8 mouse cellular contexts compared by ENCODE assay signal in genomic region chr5:142907048-142907802, GRCm38 (mm10). TPM values are rescaled to one million over a fixed set of nuclear protein-coding genes. Genes with fewer than 3 reads are reported as not detected.
DNase-seq lines count a peak whose midpoint lies in the region; ATAC-seq lines count a peak whose summit lies in the region.

No protein-coding gene starts in this region.

- intact Hi-C loops in gastrocnemius, postnatal 14 days (cut with DNase I; ENCODE audit: low total_unique reads) = no loop called here
- intact Hi-C loops in left cerebral cortex, postnatal 25 days (cut with DNase I) = no loop called here

- H3K4me3 ChIP-seq in intestine, embryonic 14.5 days (ENCODE audit: low read depth, low read length) = peak overlapping the region; percentile 87
- H3K4me3 ChIP-seq in midbrain, embryonic 10.5 days = peak overlapping the region; percentile 100
- H3K4me3 ChIP-seq in stomach, embryonic 15.5 days (replicated peaks) = peak overlapping the region; percentile 93

- ATAC-seq in intestine, embryonic 14.5 days (replicated peaks; ENCODE audit: low FRiP score, low TSS enrichment, low read depth) = no peak
- ATAC-seq in stomach, embryonic 15.5 days (ENCODE audit: insufficient read depth, low FRiP score, low read depth) = no peak

- H3K4me2 ChIP-seq in intestine, embryonic 14.5 days (ENCODE audit: low read length) = peak overlapping the region; percentile 92
- peak overlapping the region; percentile 76 for H3K4me2 ChIP-seq in stomach, embryonic 15.5 days

- peaks cover 47% of the 10 kb centered on the region for H3K4me1 ChIP-seq in intestine, embryonic 14.5 days (replicated peaks; ENCODE audit: control insufficient read depth, insufficient read depth, low read length)
- peaks cover 51% of the 10 kb centered on the region for H3K4me1 ChIP-seq in midbrain, embryonic 10.5 days
- H3K4me1 ChIP-seq in stomach, embryonic 15.5 days = peaks cover 56% of the 10 kb centered on the region

- peak; percentile 55 to 56 for DNase-seq in adrenal gland, adult 18-20 months (ENCODE audit: low spot score in 2 of 2)
- no peak for DNase-seq in adrenal gland, adult 8-10 months
- DNase-seq in cerebellum, adult 8-10 months = peak; percentile 68
- DNase-seq in gastrocnemius, postnatal 14 days = peak; percentile 77
- peak; percentile 85 for DNase-seq in intestine, embryonic 14.5 days (ENCODE audit: low spot score)
- DNase-seq in left cerebral cortex, postnatal 25 days (ENCODE audit: low spot score in 2 of 2) = peak; percentile 52 to 66
- no peak for DNase-seq in midbrain, embryonic 10.5 days (ENCODE audit: low spot score)

- H3K36me3 ChIP-seq in intestine, embryonic 14.5 days (ENCODE audit: control insufficient read depth, insufficient read depth, low read length) = peaks cover 33% of the 10 kb centered on the region
- peaks cover 35% of the 10 kb centered on the region for H3K36me3 ChIP-seq in midbrain, embryonic 10.5 days
- peaks cover 27% of the 10 kb centered on the region for H3K36me3 ChIP-seq in stomach, embryonic 15.5 days

- H3K27me3 ChIP-seq in intestine, embryonic 14.5 days (replicated peaks; ENCODE audit: control insufficient read depth, insufficient read depth, low read length) = no peaks in the 10 kb centered on the region
- H3K27me3 ChIP-seq in midbrain, embryonic 10.5 days (ENCODE audit: low read depth, poor library complexity, severe bottlenecking) = peaks cover 8% of the 10 kb centered on the region; the same call in 1 of the 2 replicates
- no peaks in the 10 kb centered on the region for H3K27me3 ChIP-seq in stomach, embryonic 15.5 days (replicated peaks)

- H3K27ac ChIP-seq in intestine, embryonic 14.5 days (ENCODE audit: low read depth) = peak overlapping the region; percentile 100
- H3K27ac ChIP-seq in midbrain, embryonic 10.5 days (replicated peaks) = peak overlapping the region; percentile 100
- peak overlapping the region; percentile 100 for H3K27ac ChIP-seq in stomach, embryonic 15.5 days

- H3K9me3 ChIP-seq in intestine, embryonic 14.5 days (ENCODE audit: control insufficient read depth, low read length) = no peaks in the 10 kb centered on the region
- no peaks in the 10 kb centered on the region for H3K9me3 ChIP-seq in midbrain, embryonic 10.5 days (replicated peaks)
- no peaks in the 10 kb centered on the region for H3K9me3 ChIP-seq in stomach, embryonic 15.5 days

- peak overlapping the region; percentile 100 for H3K9ac ChIP-seq in intestine, embryonic 14.5 days (ENCODE audit: low read length)
- peak overlapping the region; percentile 65 for H3K9ac ChIP-seq in stomach, embryonic 15.5 days

- WGBS in intestine, embryonic 14.5 days = 21% methylated on average over 14 of the region's 14 CpGs
- WGBS in midbrain, embryonic 10.5 days = 48% methylated on average over 14 of the region's 14 CpGs
- WGBS in stomach, embryonic 15.5 days = 16% methylated on average over 14 of the region's 14 CpGs

RNA-seq across cellular contexts. Expression of gene Actb, which starts 0.7 kb away (rescaled TPM):
- total RNA-seq in adrenal gland, adult 18-20 months (2021) = 1,000 to 10,000 TPM; 2,759 to 3,567 TPM
- total RNA-seq in adrenal gland, adult 8-10 months (2022) = 1,000 to 10,000 TPM; 3,015 to 3,481 (median 3,228) TPM
- total RNA-seq in gastrocnemius, postnatal 14 days (2021) = 1,000 to 10,000 TPM in 1 of 2 experiments, 100 to 1,000 TPM in 1; 856 to 1,248 TPM
- polyA plus RNA-seq in intestine, embryonic 14.5 days (2014; fragmentation: Nextera tagmentation; extraction: Ambion mirVana) = 15,561 and 16,510 TPM in 2 replicates
- 1,000 to 10,000 TPM; 2,451 to 2,479 TPM for total RNA-seq in left cerebral cortex, postnatal 25 days (2021)
- polyA plus RNA-seq in midbrain, embryonic 10.5 days (2016; fragmentation: Nextera tagmentation; extraction: Ambion mirVana) = 12,690 and 13,877 TPM in 2 replicates
- 14,327 and 14,357 TPM in 2 replicates for polyA plus RNA-seq in stomach, embryonic 15.5 days (2015; fragmentation: Nextera tagmentation; extraction: Ambion mirVana)

RNA-seq across cellular contexts. Expression of gene Fbxl18, which starts 12.0 kb away (rescaled TPM):
- 1 to 10 TPM; 8.0 to 9.5 TPM for total RNA-seq in adrenal gland, adult 18-20 months (2021)
- 10 to 100 TPM; 14.0 to 18.5 (median 15.1) TPM for total RNA-seq in adrenal gland, adult 8-10 months (2022)
- total RNA-seq in gastrocnemius, postnatal 14 days (2021) = 1 to 10 TPM; 5.8 to 7.1 TPM
- 10.3 and 10.8 TPM in 2 replicates for polyA plus RNA-seq in intestine, embryonic 14.5 days (2014; fragmentation: Nextera tagmentation; extraction: Ambion mirVana)
- 10 to 100 TPM; 32.5 to 33.7 TPM for total RNA-seq in left cerebral cortex, postnatal 25 days (2021)
- polyA plus RNA-seq in midbrain, embryonic 10.5 days (2016; fragmentation: Nextera tagmentation; extraction: Ambion mirVana) = 23.4 and 24.6 TPM in 2 replicates
- polyA plus RNA-seq in stomach, embryonic 15.5 days (2015; fragmentation: Nextera tagmentation; extraction: Ambion mirVana) = 12.3 and 12.6 TPM in 2 replicates

RNA-seq across cellular contexts. Expression of gene Fscn1, which starts 52.9 kb away (rescaled TPM):
- 10 to 100 TPM; 17.3 to 25.6 TPM for total RNA-seq in adrenal gland, adult 18-20 months (2021)
- 10 to 100 TPM; 22.0 to 33.6 (median 31.7) TPM for total RNA-seq in adrenal gland, adult 8-10 months (2022)
- total RNA-seq in gastrocnemius, postnatal 14 days (2021) = 10 to 100 TPM; 52.2 to 72.9 TPM
- polyA plus RNA-seq in intestine, embryonic 14.5 days (2014; fragmentation: Nextera tagmentation; extraction: Ambion mirVana) = 230 and 247 TPM in 2 replicates
- 100 to 1,000 TPM; 384 to 450 TPM for total RNA-seq in left cerebral cortex, postnatal 25 days (2021)
- 675 and 709 TPM in 2 replicates for polyA plus RNA-seq in midbrain, embryonic 10.5 days (2016; fragmentation: Nextera tagmentation; extraction: Ambion mirVana)
- 181 and 185 TPM in 2 replicates for polyA plus RNA-seq in stomach, embryonic 15.5 days (2015; fragmentation: Nextera tagmentation; extraction: Ambion mirVana)

Comparison
In these comparisons a context has a peak if more than half of its experiments do, and no peak if none do; other contexts are left out.
1. DNase-seq: peak in adrenal gland, adult 18-20 months (2 of 2), cerebellum, adult 8-10 months (single experiment), gastrocnemius, postnatal 14 days (single experiment), intestine, embryonic 14.5 days (single experiment) and left cerebral cortex, postnatal 25 days (2 of 2); none in adrenal gland, adult 8-10 months (single experiment) and midbrain, embryonic 10.5 days (single experiment).
2. RNA of gene Fscn1, which starts 52.9 kb away (total RNA-seq): 384 to 450 TPM in left cerebral cortex, postnatal 25 days; 52.2 to 72.9 TPM in gastrocnemius, postnatal 14 days, 22.0 to 33.6 TPM in adrenal gland, adult 8-10 months and 17.3 to 25.6 TPM in adrenal gland, adult 18-20 months; every median in the first group is over 4 times any median in the second.
3. Peak in every context shown above with its lines, with median percentiles within 50 percentile points of each other: H3K27ac ChIP-seq and H3K4me3 ChIP-seq.